Mouse (Mus musculus): ENCODE results near the gene Fbxl17. TPM values are rescaled to one million over a fixed set of nuclear protein-coding genes. Genes with fewer than 3 reads are reported as not detected.

Gene Fbxl17
- polyA plus RNA-seq, 1 experiment from 2014 or later, result 5.8 TPM

- Histone ChIP-seq H3K9ac (ENCODE audit: low read length) (no peak overlapping the region), H3K4me1 (replicated peaks; ENCODE audit: control insufficient read depth, insufficient read depth, low read length) (no peaks in the 10 kb centered on the region), H3K27ac (ENCODE audit: low read depth, low read length) (no peak overlapping the region), H3K4me2 (ENCODE audit: low read depth, low read length, severe bottlenecking) (no peak overlapping the region), H3K9me3 (ENCODE audit: control insufficient read depth, low read length) (no peaks in the 10 kb centered on the region), H3K27me3 (ENCODE audit: control insufficient read depth, insufficient read depth, low read length) (no peaks in the 10 kb centered on the region), H3K36me3 (ENCODE audit: control insufficient read depth, insufficient read depth, low read length) (no peaks in the 10 kb centered on the region), H3K4me3 (ENCODE audit: low read depth, low read length) (no peak overlapping the region)
- no peak for DNase-seq (ENCODE audit: low spot score)
- WGBS, result 92% methylated on average over 10 of the region's 10 CpGs
- no peak for ATAC-seq (replicated peaks; ENCODE audit: low FRiP score)
Measured at GRCm38 (mm10) chr17:63261508-63262141, 238.2 kb downstream of the Fbxl17 start.

- Histone ChIP-seq H3K27me3 (ENCODE audit: control insufficient read depth, insufficient read depth, low read length) (no peaks in the 10 kb centered on the region), H3K9ac (ENCODE audit: low read length) (no peak overlapping the region), H3K4me3 (ENCODE audit: low read depth, low read length) (no peak overlapping the region), H3K36me3 (ENCODE audit: control insufficient read depth, insufficient read depth, low read length) (no peaks in the 10 kb centered on the region), H3K4me1 (replicated peaks; ENCODE audit: control insufficient read depth, insufficient read depth, low read length) (no peaks in the 10 kb centered on the region), H3K27ac (ENCODE audit: low read depth, low read length) (no peak overlapping the region), H3K4me2 (ENCODE audit: low read depth, low read length, severe bottlenecking) (no peak overlapping the region), H3K9me3 (ENCODE audit: control insufficient read depth, low read length) (no peaks in the 10 kb centered on the region)
- 85% methylated on average over 3 of the region's 3 CpGs for WGBS
- ATAC-seq (replicated peaks; ENCODE audit: low FRiP score) (no peak), DNase-seq (ENCODE audit: low spot score) (no peak)
Measured at GRCm38 (mm10) chr17:63259091-63259490, 240.7 kb downstream of the Fbxl17 start.

GRCm38 (mm10) chr17:63246144-63246619 is 253.6 kb downstream of the Fbxl17 start:
- H3K9me3 ChIP-seq (ENCODE audit: control insufficient read depth, low read length), result no peaks in the 10 kb centered on the region
- no peaks in the 10 kb centered on the region for H3K27me3 ChIP-seq (ENCODE audit: control insufficient read depth, insufficient read depth, low read length)
- 97% methylated on average over 7 of the region's 7 CpGs for WGBS
- DNase-seq (ENCODE audit: low spot score) (no peak), ATAC-seq (replicated peaks; ENCODE audit: low FRiP score) (no peak)
- no peak overlapping the region for H3K27ac ChIP-seq (ENCODE audit: low read depth, low read length)
- no peak overlapping the region for H3K4me3 ChIP-seq (ENCODE audit: low read depth, low read length)
- H3K9ac ChIP-seq (ENCODE audit: low read length), result no peak overlapping the region
- H3K4me1 ChIP-seq (replicated peaks; ENCODE audit: control insufficient read depth, insufficient read depth, low read length), result no peaks in the 10 kb centered on the region
- no peak overlapping the region for H3K4me2 ChIP-seq (ENCODE audit: low read depth, low read length, severe bottlenecking)
- no peaks in the 10 kb centered on the region for H3K36me3 ChIP-seq (ENCODE audit: control insufficient read depth, insufficient read depth, low read length)

GRCm38 (mm10) chr17:63245472-63245871 is 254.3 kb downstream of the Fbxl17 start:
- no peak for ATAC-seq (replicated peaks; ENCODE audit: low FRiP score)
- DNase-seq (ENCODE audit: low spot score), result no peak
- H3K9me3 ChIP-seq (ENCODE audit: control insufficient read depth, low read length), result no peaks in the 10 kb centered on the region
- H3K9ac ChIP-seq (ENCODE audit: low read length), result no peak overlapping the region
- no peaks in the 10 kb centered on the region for H3K36me3 ChIP-seq (ENCODE audit: control insufficient read depth, insufficient read depth, low read length)
- H3K27ac ChIP-seq (ENCODE audit: low read depth, low read length), result no peak overlapping the region
- H3K4me2 ChIP-seq (ENCODE audit: low read depth, low read length, severe bottlenecking), result no peak overlapping the region
- no peak overlapping the region for H3K4me3 ChIP-seq (ENCODE audit: low read depth, low read length)
- no peaks in the 10 kb centered on the region for H3K27me3 ChIP-seq (ENCODE audit: control insufficient read depth, insufficient read depth, low read length)
- 93% methylated on average over 9 of the region's 9 CpGs for WGBS
- H3K4me1 ChIP-seq (replicated peaks; ENCODE audit: control insufficient read depth, insufficient read depth, low read length), result no peaks in the 10 kb centered on the region

GRCm38 (mm10) chr17:63242761-63243160 is 257.1 kb downstream of the Fbxl17 start:
- WGBS, result 88% methylated on average over 3 of the region's 3 CpGs
- no peaks in the 10 kb centered on the region for H3K36me3 ChIP-seq (ENCODE audit: control insufficient read depth, insufficient read depth, low read length)
- H3K9ac ChIP-seq (ENCODE audit: low read length), result no peak overlapping the region
- H3K4me3 ChIP-seq (ENCODE audit: low read depth, low read length), result no peak overlapping the region
- H3K4me1 ChIP-seq (replicated peaks; ENCODE audit: control insufficient read depth, insufficient read depth, low read length), result no peaks in the 10 kb centered on the region
- ATAC-seq (replicated peaks; ENCODE audit: low FRiP score) (no peak), DNase-seq (ENCODE audit: low spot score) (no peak)
- H3K4me2 ChIP-seq (ENCODE audit: low read depth, low read length, severe bottlenecking), result no peak overlapping the region
- no peak overlapping the region for H3K27ac ChIP-seq (ENCODE audit: low read depth, low read length)
- no peaks in the 10 kb centered on the region for H3K9me3 ChIP-seq (ENCODE audit: control insufficient read depth, low read length)
- H3K27me3 ChIP-seq (ENCODE audit: control insufficient read depth, insufficient read depth, low read length), result no peaks in the 10 kb centered on the region

- WGBS, result 88% methylated on average over 5 of the region's 5 CpGs
- ATAC-seq (replicated peaks; ENCODE audit: low FRiP score), result no peak
Measured at GRCm38 (mm10) chr17:63240731-63241106, 259.1 kb downstream of the Fbxl17 start.

GRCm38 (mm10) chr17:63240021-63240730 is 259.6 kb downstream of the Fbxl17 start:
- Histone ChIP-seq H3K27me3 (ENCODE audit: control insufficient read depth, insufficient read depth, low read length) (no peaks in the 10 kb centered on the region), H3K4me3 (ENCODE audit: low read depth, low read length) (no peak overlapping the region), H3K36me3 (ENCODE audit: control insufficient read depth, insufficient read depth, low read length) (no peaks in the 10 kb centered on the region), H3K4me2 (ENCODE audit: low read depth, low read length, severe bottlenecking) (no peak overlapping the region), H3K9ac (ENCODE audit: low read length) (no peak overlapping the region), H3K9me3 (ENCODE audit: control insufficient read depth, low read length) (no peaks in the 10 kb centered on the region), H3K4me1 (replicated peaks; ENCODE audit: control insufficient read depth, insufficient read depth, low read length) (no peaks in the 10 kb centered on the region), H3K27ac (ENCODE audit: low read depth, low read length) (no peak overlapping the region)
- DNase-seq (ENCODE audit: low spot score) (no peak), ATAC-seq (replicated peaks; ENCODE audit: low FRiP score) (no peak)
- 74% methylated on average over 9 of the region's 9 CpGs for WGBS

More at GRCm38 (mm10) chr17:63240731-63241106, 259.1 kb downstream of the Fbxl17 start:
- H3K4me3 ChIP-seq (ENCODE audit: low read depth, low read length), result no peak overlapping the region
- no peak overlapping the region for H3K4me2 ChIP-seq (ENCODE audit: low read depth, low read length, severe bottlenecking)
- H3K27me3 ChIP-seq (ENCODE audit: control insufficient read depth, insufficient read depth, low read length), result no peaks in the 10 kb centered on the region
- no peak overlapping the region for H3K9ac ChIP-seq (ENCODE audit: low read length)
- DNase-seq (ENCODE audit: low spot score), result no peak
- H3K9me3 ChIP-seq (ENCODE audit: control insufficient read depth, low read length), result no peaks in the 10 kb centered on the region
- no peak overlapping the region for H3K27ac ChIP-seq (ENCODE audit: low read depth, low read length)
- no peaks in the 10 kb centered on the region for H3K4me1 ChIP-seq (replicated peaks; ENCODE audit: control insufficient read depth, insufficient read depth, low read length)
- no peaks in the 10 kb centered on the region for H3K36me3 ChIP-seq (ENCODE audit: control insufficient read depth, insufficient read depth, low read length)

- H3K27ac ChIP-seq (ENCODE audit: low read depth, low read length), result no peak overlapping the region
- ATAC-seq (replicated peaks; ENCODE audit: low FRiP score) (no peak), DNase-seq (ENCODE audit: low spot score) (no peak)
- H3K9me3 ChIP-seq (ENCODE audit: control insufficient read depth, low read length), result no peaks in the 10 kb centered on the region
- no peaks in the 10 kb centered on the region for H3K36me3 ChIP-seq (ENCODE audit: control insufficient read depth, insufficient read depth, low read length)
- H3K4me2 ChIP-seq (ENCODE audit: low read depth, low read length, severe bottlenecking), result no peak overlapping the region
- H3K4me1 ChIP-seq (replicated peaks; ENCODE audit: control insufficient read depth, insufficient read depth, low read length), result no peaks in the 10 kb centered on the region
- no peak overlapping the region for H3K4me3 ChIP-seq (ENCODE audit: low read depth, low read length)
- no peak overlapping the region for H3K9ac ChIP-seq (ENCODE audit: low read length)
- H3K27me3 ChIP-seq (ENCODE audit: control insufficient read depth, insufficient read depth, low read length), result no peaks in the 10 kb centered on the region
Measured at GRCm38 (mm10) chr17:63236846-63237245, 263.0 kb downstream of the Fbxl17 start.

GRCm38 (mm10) chr17:63236221-63236620 is 263.6 kb downstream of the Fbxl17 start:
- no peaks in the 10 kb centered on the region for H3K27me3 ChIP-seq (ENCODE audit: control insufficient read depth, insufficient read depth, low read length)
- no peak for ATAC-seq (replicated peaks; ENCODE audit: low FRiP score)
- no peak overlapping the region for H3K27ac ChIP-seq (ENCODE audit: low read depth, low read length)
- H3K9me3 ChIP-seq (ENCODE audit: control insufficient read depth, low read length), result no peaks in the 10 kb centered on the region
- no peak overlapping the region for H3K9ac ChIP-seq (ENCODE audit: low read length)
- no peak overlapping the region for H3K4me2 ChIP-seq (ENCODE audit: low read depth, low read length, severe bottlenecking)
- no peaks in the 10 kb centered on the region for H3K36me3 ChIP-seq (ENCODE audit: control insufficient read depth, insufficient read depth, low read length)
- WGBS, result 87% methylated on average over 8 of the region's 8 CpGs
- H3K4me1 ChIP-seq (replicated peaks; ENCODE audit: control insufficient read depth, insufficient read depth, low read length), result no peaks in the 10 kb centered on the region
- H3K4me3 ChIP-seq (ENCODE audit: low read depth, low read length), result no peak overlapping the region
- no peak for DNase-seq (ENCODE audit: low spot score)
